20 mouse cellular contexts compared by ENCODE assay signal in the genomic region with DNA sequence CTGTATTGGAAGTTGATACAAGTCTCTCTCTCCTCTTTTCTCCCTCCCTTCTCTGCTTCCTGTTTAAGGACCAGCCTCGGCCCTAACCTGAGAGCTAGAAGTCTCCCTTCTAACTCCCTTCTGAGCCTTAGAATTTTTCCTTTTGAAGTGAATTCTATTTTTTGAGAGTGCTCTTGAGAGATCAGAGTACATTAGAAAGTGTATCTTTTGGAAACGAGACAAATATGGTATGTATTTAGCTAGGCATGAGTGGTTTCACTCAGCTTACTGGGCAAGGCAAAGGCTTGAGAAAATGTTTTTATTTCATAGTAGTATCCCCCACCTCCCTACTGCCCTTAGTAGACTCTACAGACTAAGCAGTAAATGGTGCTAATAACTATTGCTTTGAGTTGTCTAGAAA.
"Had no signal": no experiment of that assay in that cellular context is flagged by ENCODE, and none has a peak within 500 bp of the region (broad histone marks: within the 10 kb centered on the region; RNA-seq: fewer than 3 reads in every experiment).

No protein-coding gene starts in this region.

- H3K9ac ChIP-seq: kidney, embryonic 15.5 days; liver, embryonic 14.5 days; liver, postnatal 0 days; lung, embryonic 14.5 days; midbrain, embryonic 12.5 days; midbrain, embryonic 15.5 days; neural tube, embryonic 12.5 days; neural tube, embryonic 15.5 days; stomach, embryonic 15.5 days had no signal

- H3K27me3 ChIP-seq: kidney, embryonic 15.5 days; midbrain, embryonic 12.5 days; midbrain, embryonic 15.5 days; neural tube, embryonic 12.5 days; neural tube, embryonic 15.5 days; stomach, embryonic 15.5 days had no signal

- H3K4me3 ChIP-seq: kidney, embryonic 15.5 days; midbrain, embryonic 12.5 days; midbrain, embryonic 15.5 days; neural tube, embryonic 12.5 days; neural tube, embryonic 15.5 days; stomach, embryonic 15.5 days had no signal

- H3K4me2 ChIP-seq: kidney, embryonic 15.5 days; lung, embryonic 14.5 days; midbrain, embryonic 12.5 days; midbrain, embryonic 15.5 days; neural tube, embryonic 12.5 days; neural tube, embryonic 15.5 days; stomach, embryonic 15.5 days had no signal

- ATAC-seq: intestine, postnatal 0 days; liver, postnatal 0 days; midbrain, embryonic 15.5 days had no signal

- DNase-seq: kidney, adult 2 months; kidney, postnatal 14 days; kidney, postnatal 4 days; left cerebral cortex, postnatal 4 days; liver, postnatal 0 days; lung, embryonic 14.5 days; right cerebral cortex, adult 18-20 months; right cerebral cortex, postnatal 14 days; right cerebral cortex, postnatal 4 days; thymus, adult 18-20 months; thymus, postnatal 36 days had no signal

- H3K9me3 ChIP-seq: kidney, embryonic 15.5 days; midbrain, embryonic 12.5 days; midbrain, embryonic 15.5 days; neural tube, embryonic 12.5 days; neural tube, embryonic 15.5 days; stomach, embryonic 15.5 days had no signal

- H3K27ac ChIP-seq: kidney, embryonic 15.5 days; liver, embryonic 14.5 days; macrophage; midbrain, embryonic 12.5 days; midbrain, embryonic 15.5 days; neural tube, embryonic 12.5 days; neural tube, embryonic 15.5 days; stomach, embryonic 15.5 days had no signal
